Mouse (Mus musculus): ENCODE data around the gene Scamp3.

GRCm38 (mm10) chr3:89144821-89145220 is 32.5 kb upstream of the Scamp3 start:
- TF ChIP-seq CTCF (IDR thresholded peaks at IDR 0.05; ENCODE audit: low read depth) = no peak
- no peak for TF ChIP-seq EP300 (IDR thresholded peaks at IDR 0.05; ENCODE audit: low read depth)

All from liver, embryonic 14.5 days (tissue).